Mouse (Mus musculus) heart, adult 11 months (tissue): ENCODE measurements around the gene H2-Q2.

Source experiments
- DNase-seq: peaks from one replicate; pipeline ENCODE4 v3.0.0; 2022

Gene H2-Q2

DNA sequence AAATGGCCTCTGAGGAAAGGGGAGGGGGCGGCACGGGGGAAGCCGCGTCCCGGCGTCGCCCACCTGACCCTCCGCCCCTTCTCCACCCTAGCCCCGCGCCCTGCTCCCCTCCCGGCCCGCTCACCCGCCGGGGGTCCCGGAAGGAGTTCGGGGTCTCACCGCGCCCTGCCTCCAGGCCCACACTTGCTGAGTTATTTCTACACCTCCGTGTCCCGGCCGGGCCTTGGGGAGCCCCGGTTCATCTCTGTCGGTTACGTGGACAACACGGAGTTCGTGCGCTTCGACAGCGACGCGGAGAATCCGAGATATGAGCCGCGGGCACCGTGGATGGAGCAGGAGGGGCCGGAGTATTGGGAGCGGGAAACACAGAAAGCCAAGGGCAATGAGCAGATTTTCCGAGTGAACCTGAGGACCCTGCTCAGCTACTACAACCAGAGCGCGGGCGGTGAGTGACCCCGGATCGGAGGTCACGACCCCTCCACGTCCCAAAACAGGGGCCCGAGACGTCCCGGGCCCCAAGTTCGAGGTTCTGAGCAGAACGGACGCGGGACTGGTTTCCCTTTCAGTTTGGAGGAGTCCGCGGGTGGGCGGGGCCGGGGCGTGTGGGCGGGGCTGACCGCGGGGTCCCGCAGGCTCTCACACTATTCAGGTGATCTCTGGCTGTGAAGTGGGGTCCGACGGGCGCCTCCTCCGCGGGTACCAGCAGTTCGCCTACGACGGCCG is 37.8 kb downstream of the H2-Q2 start:
- peak; percentile 97 for DNase-seq

DNA sequence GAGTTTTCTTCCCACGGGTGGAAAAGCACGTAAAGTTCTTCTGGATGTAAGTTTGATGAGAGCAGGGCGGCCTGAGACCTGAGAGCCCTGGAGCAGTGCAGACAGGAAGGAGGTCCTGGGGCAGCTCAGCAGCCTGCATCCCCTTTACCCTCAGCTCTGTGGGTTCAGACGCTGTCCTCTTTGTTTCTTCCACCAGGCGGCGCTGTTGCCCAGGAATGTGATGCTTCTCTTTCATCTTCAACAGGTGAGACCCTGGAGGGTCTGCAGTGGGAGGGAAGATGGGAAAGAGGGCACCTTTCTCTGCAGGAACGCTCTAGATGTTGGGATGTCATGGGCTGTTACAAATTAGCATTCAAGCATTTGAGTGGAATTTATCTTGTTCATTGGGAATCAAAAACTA is 47.8 kb downstream of the H2-Q2 start:
- DNase-seq = peak; percentile 72

DNA sequence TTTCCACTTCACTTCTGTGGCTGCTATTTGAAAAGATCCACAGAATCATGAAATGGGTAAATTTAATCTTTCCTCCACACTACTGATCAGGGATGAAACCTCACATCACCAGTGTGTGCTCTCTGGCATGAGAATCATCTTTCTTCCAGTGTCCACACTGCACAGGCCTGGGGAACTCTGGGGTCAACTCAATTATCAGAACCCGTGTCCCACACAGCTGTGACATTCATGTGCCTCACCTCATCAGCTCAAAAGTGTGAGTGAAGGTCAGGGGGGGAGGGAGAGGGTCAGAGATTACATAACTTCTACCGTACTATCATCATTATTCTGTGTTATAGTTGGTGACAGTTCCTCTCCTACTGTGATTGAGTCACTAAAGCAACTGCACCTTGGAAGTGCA is 50.6 kb downstream of the H2-Q2 start:
- DNase-seq = peak; percentile 73

DNA sequence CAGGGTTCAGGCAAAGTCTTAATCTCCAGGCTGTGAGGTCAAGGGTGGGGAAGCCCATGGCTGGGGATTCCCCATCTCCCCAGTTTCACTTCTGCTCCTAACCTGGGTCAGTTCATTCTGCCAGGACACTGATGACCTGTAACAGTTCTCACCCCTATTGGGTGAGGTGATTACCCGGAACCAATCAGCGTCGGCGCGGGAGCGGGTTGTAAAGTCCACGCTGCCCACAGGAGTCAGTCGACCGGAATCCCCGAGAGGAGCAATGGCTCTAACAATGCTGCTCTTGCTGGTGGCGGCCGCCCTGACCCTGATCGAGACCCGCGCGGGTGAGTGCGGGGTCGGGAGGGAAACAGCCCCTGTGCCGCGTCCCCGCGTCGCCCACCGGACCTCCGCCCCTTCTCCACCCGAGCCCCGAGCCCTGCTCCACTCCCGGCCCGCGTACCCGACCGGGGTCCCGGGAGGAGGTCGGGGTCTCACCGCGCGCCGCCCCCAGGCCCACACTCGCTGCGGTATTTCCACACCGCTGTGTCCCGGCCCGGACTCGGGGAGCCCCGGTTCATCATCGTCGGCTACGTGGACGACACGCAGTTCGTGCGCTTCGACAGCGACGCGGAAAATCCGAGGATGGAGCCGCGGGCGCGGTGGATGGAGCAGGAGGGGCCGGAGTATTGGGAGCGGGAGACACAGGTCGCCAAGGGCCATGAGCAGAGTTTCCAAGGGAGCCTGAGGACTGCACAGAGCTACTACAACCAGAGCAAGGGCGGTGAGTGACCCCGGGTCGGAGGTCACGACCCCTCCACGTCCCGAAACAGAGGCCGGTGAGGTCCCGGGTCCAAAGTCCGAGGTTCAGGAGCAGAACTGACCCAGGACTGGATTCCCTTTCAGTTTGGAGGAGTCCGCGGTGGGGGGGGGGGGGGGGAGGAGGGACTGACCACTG is 52.1 kb downstream of the H2-Q2 start:
- DNase-seq = peak; percentile 97
